Mouse (Mus musculus) natural killer cell, adult 2 months (primary cell): Measurements from ENCODE around the gene Bpifb9b.
"Not testable (repeated sequence)": the region's sequence is repeated elsewhere in the genome, so short reads cannot be mapped to it uniquely, and the experiment has no call there.

Experiments
- DNase-seq, 2 experiments: peaks; one replicate each; pipeline ENCODE4 v3.0.0; 2022; ENCODE audit warnings: low spot score in 2 of 2

Gene Bpifb9b

GRCm38 (mm10) chr2:154306927-154307326 is at the start of gene Bpifb9b:
TSS of gene Bpifb9b (plus strand) at chr2:154307227.
- not testable (repeated sequence) for DNase-seq

- DNase-seq = not testable (repeated sequence)
Measured at GRCm38 (mm10) chr2:154257554-154257953, 49.5 kb upstream of the Bpifb9b start, which contains the start of gene Bpifb9a. TSS of gene Bpifb9a (plus strand) at chr2:154257854.

- DNase-seq = not testable (repeated sequence)
Measured at GRCm38 (mm10) chr2:154264397-154264796, 42.6 kb upstream of the Bpifb9b start.

GRCm38 (mm10) chr2:154291866-154292265 is 15.2 kb upstream of the Bpifb9b start:
- DNase-seq = not testable (repeated sequence)

GRCm38 (mm10) chr2:154292833-154293232 is 14.2 kb upstream of the Bpifb9b start:
- DNase-seq = no peak

- DNase-seq = peak; percentile 26 to 55
Measured at GRCm38 (mm10) chr2:154294746-154295145, 12.3 kb upstream of the Bpifb9b start.

- peak; percentile 55 to 68 for DNase-seq
Measured at GRCm38 (mm10) chr2:154300496-154300895, 6.5 kb upstream of the Bpifb9b start.

GRCm38 (mm10) chr2:154301763-154302162 is 5.3 kb upstream of the Bpifb9b start:
- DNase-seq = no peak

- not testable (repeated sequence) for DNase-seq
Measured at GRCm38 (mm10) chr2:154304604-154305003, 2.4 kb upstream of the Bpifb9b start.

- DNase-seq = not testable (repeated sequence)
Measured at GRCm38 (mm10) chr2:154313771-154314170, 6.7 kb downstream of the Bpifb9b start.

GRCm38 (mm10) chr2:154326852-154327251 is 19.8 kb downstream of the Bpifb9b start:
- DNase-seq = no peak

GRCm38 (mm10) chr2:154335572-154335971 is 28.5 kb downstream of the Bpifb9b start:
- no peak for DNase-seq

GRCm38 (mm10) chr2:154338161-154338560 is 31.1 kb downstream of the Bpifb9b start:
- no peak for DNase-seq

GRCm38 (mm10) chr2:154339356-154339755 is 32.3 kb downstream of the Bpifb9b start:
- no peak for DNase-seq

- DNase-seq = no peak
Measured at GRCm38 (mm10) chr2:154348152-154348551, 41.1 kb downstream of the Bpifb9b start.

- peak in 1 of 2 experiments; percentile 23 for DNase-seq
Measured at GRCm38 (mm10) chr2:154354000-154354425, 47.0 kb downstream of the Bpifb9b start.

- no peak for DNase-seq
Measured at GRCm38 (mm10) chr2:154367510-154367909, 60.5 kb downstream of the Bpifb9b start.
